In the genomic region with DNA sequence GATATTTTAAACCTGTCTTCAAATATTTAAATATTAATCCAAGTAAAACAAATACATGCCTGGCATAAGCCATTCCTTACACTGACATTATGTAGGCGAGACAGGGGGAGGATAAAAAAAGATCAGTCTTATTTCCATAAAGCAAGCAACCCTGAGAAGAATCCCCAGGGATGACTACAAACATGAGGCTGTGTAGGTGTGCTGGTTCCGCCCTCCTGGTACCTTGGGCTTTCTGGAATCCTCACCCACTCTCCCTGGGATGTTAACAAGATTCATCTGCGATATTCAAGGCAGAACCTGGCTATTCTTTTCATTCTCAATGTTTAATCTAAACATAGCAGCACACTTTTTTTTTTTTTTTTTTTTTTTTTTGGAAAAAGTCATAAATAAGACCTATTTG, we compare ENCODE assay signal across 21 mouse cellular contexts.
A peak's percentile ranks its signal among the peaks of the same experiment; 100 is the strongest.
DNase-seq lines count a peak whose midpoint lies in the region; ATAC-seq and TF ChIP-seq lines count a peak whose summit lies in the region.
"Had no signal": no experiment of that assay in that cellular context is flagged by ENCODE, and none has a peak within 500 bp of the region (broad histone marks: within the 10 kb centered on the region; RNA-seq: fewer than 3 reads in every experiment).

No protein-coding gene starts in this region.

- no peaks in the 10 kb centered on the region for H3K36me3 ChIP-seq in heart, adult 2 months (ENCODE audit: control insufficient read depth, insufficient read depth, low read length)
- H3K36me3 ChIP-seq: forebrain, embryonic 10.5 days; hindbrain, embryonic 12.5 days; hindbrain, embryonic 15.5 days had no signal

- no peak for TF ChIP-seq CTCF in layer of hippocampus, adult 2 months (conservative IDR thresholded peaks at IDR 0.05)
- no peak for TF ChIP-seq CTCF in heart, adult 2 months (IDR thresholded peaks at IDR 0.05)

- H3K4me1 ChIP-seq in heart, adult 2 months (ENCODE audit: control insufficient read depth, insufficient read depth, low read length), result no peaks in the 10 kb centered on the region
- H3K4me1 ChIP-seq: forebrain, embryonic 10.5 days; forebrain, embryonic 13.5 days; hindbrain, embryonic 12.5 days; hindbrain, embryonic 15.5 days had no signal

- DNase-seq in frontal cortex, postnatal 10 days (ENCODE audit: low spot score in 2 of 2), result no peak
- peak in 1 of 2 experiments; percentile 5 for DNase-seq in layer of hippocampus, adult 2 months (ENCODE audit: low spot score in 2 of 2)
- DNase-seq in layer of hippocampus, adult 11-12 months (ENCODE audit: low spot score), result no peak
- DNase-seq in right cerebral cortex, adult 18-20 months, result peak; percentile 48
- DNase-seq in right cerebral cortex, postnatal 25 days, result no peak
- DNase-seq in heart, adult 2 months, result no peak
- DNase-seq: adrenal gland, adult 8-10 months; adrenal gland, postnatal 25 days; cerebellum, adult 18-20 months; cerebellum, adult 9-10 months; cerebellum, postnatal 14 days; gastrocnemius, adult 2 months; gastrocnemius, postnatal 14 days; heart, adult 18-20 months had no signal

- no peak for TF ChIP-seq POLR2A in heart, adult 2 months (IDR thresholded peaks at IDR 0.05; ENCODE audit: insufficient read depth, low read depth, low read length)

- H3K9ac ChIP-seq in heart, adult 2 months (ENCODE audit: low read depth, low read length), result no peak overlapping the region
- H3K9ac ChIP-seq: forebrain, embryonic 13.5 days; hindbrain, embryonic 12.5 days; hindbrain, embryonic 15.5 days had no signal

- ATAC-seq in frontal cortex, adult (ENCODE audit: low TSS enrichment), result peak; percentile 81
- ATAC-seq: activated CD4-positive, CD25-positive, alpha-beta regulatory T cell, adult 4 months; forebrain, embryonic 13.5 days; forebrain, embryonic 16.5 days had no signal

- no peak overlapping the region for H3K4me3 ChIP-seq in layer of hippocampus, adult 2 months
- no peak overlapping the region for H3K4me3 ChIP-seq in heart, adult 2 months
- H3K4me3 ChIP-seq: forebrain, embryonic 10.5 days; forebrain, embryonic 13.5 days; gastrocnemius, adult 2 months; hindbrain, embryonic 12.5 days; hindbrain, embryonic 15.5 days had no signal

- H3K27ac ChIP-seq in layer of hippocampus, adult 2 months, result 0 out of 2 replicates have a peak overlapping the region, but pooled peaks have one; percentile 32
- H3K27ac ChIP-seq in heart, adult 2 months, result no peak overlapping the region
- H3K27ac ChIP-seq: forebrain, embryonic 10.5 days; forebrain, embryonic 13.5 days; gastrocnemius, adult 2 months; hindbrain, embryonic 12.5 days; hindbrain, embryonic 15.5 days had no signal

- H3K27me3 ChIP-seq in heart, adult 2 months (ENCODE audit: control insufficient read depth, insufficient read depth, low read length), result no peaks in the 10 kb centered on the region
- H3K27me3 ChIP-seq: forebrain, embryonic 13.5 days; hindbrain, embryonic 12.5 days; hindbrain, embryonic 15.5 days had no signal

- WGBS in heart, adult 2 months, result 89% methylated on average over 3 of the region's 3 CpGs

- intact Hi-C loops in heart, adult 2 months (cut with DNase I), result no loop called here

- no peaks in the 10 kb centered on the region for H3K79me2 ChIP-seq in heart, adult 2 months (replicated peaks; ENCODE audit: control insufficient read depth, insufficient read depth, low read length)

- TF ChIP-seq EP300 in heart, adult 2 months (IDR thresholded peaks at IDR 0.05; ENCODE audit: insufficient read depth, low read depth, low read length), result no peak
